Mouse (Mus musculus): Measurements from ENCODE around the gene Pbx4.

Pbx4 gene

DNA sequence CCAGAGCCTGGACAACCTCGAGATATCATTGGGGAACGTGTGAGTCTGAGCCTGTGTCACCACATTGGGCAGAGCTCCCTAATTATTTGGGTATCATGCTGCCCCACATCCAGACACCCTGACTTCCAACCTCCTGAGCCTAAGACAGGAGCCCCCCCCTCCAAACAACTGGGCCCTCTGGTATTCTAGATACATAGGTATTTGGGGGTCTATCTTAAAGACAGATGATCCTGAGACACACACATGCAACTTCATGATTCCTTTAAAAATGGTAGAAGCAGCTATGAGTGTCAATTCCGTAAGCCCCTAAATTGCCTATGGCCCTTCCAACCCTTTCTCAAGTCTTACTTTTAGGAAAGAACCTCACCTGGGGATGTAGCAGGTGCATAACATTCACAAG, 22.5 kb upstream of the Pbx4 start:
- DNase-seq (ENCODE audit: low spot score in 2 of 2): no peak

- DNase-seq (ENCODE audit: low spot score in 2 of 2): no peak
Measured at GRCm38 (mm10) chr8:69814881-69815280, 17.4 kb upstream of the Pbx4 start.

DNA sequence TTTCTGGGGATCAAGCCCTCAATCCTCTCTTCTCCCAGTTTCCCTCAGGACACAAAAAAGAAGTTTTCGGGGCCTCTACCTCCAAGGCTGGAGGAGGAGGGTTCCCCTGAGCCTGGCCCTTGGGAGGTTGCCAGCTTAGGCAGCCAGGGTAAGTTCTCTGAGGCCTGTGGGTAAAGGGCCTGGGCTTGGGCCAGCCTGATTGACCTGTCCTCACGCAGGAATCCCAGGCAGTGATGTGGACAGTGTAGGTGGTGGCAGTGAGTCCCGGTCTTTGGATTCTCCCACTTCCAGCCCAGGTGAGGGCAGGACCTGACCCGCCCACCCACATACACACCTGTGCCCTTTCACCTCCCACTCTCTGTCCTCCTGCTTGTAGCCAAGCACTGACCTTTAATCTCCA, 16.9 kb upstream of the Pbx4 start:
- no peak for DNase-seq (ENCODE audit: low spot score in 2 of 2)

DNA sequence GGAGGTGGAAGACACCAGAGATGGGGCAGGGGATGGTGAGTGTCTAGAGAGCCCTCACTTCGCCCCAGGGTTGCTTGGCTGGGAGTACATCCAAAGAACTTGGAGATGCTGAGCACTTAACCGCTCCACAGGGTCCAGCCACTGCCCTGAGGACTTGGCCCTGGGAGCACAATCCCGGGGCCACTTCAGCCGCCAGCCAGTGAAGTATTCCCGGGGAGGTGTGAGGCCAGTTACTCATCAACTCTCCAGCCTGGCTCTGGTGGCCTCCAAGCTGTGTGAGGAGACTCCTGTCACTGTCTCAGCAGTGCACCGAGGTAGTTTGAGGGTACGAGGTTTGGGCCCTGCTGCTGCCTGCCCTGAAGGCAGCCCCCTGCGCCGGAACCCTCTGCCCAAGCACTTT, 11.8 kb upstream of the Pbx4 start:
- DNase-seq (ENCODE audit: low spot score in 2 of 2): no peak

GRCm38 (mm10) chr8:69821971-69822385, 10.3 kb upstream of the Pbx4 start:
- DNase-seq (ENCODE audit: low spot score in 2 of 2): no peak

GRCm38 (mm10) chr8:69822386-69823191, 9.7 kb upstream of the Pbx4 start, which contains the start of gene Lpar2:
TSS of gene Lpar2 (plus strand) at chr8:69822429.
- no peak for DNase-seq (ENCODE audit: low spot score in 2 of 2)

DNA sequence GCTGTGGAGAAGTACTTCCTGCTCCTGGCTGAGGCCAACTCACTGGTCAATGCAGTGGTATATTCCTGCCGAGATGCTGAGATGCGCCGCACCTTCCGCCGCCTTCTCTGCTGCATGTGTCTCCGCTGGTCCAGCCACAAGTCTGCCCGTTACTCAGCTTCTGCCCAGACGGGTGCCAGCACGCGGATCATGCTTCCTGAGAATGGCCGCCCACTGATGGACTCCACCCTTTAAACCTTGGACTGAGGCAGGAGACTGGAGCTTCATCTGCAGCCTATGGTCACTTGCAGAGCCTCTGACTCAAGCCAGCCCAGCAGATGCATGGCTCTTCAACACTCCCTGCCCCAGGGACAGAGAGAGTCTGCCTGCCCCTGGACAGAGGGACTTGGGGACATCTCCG, 5.9 kb upstream of the Pbx4 start:
- DNase-seq (ENCODE audit: low spot score in 2 of 2): no peak

DNA sequence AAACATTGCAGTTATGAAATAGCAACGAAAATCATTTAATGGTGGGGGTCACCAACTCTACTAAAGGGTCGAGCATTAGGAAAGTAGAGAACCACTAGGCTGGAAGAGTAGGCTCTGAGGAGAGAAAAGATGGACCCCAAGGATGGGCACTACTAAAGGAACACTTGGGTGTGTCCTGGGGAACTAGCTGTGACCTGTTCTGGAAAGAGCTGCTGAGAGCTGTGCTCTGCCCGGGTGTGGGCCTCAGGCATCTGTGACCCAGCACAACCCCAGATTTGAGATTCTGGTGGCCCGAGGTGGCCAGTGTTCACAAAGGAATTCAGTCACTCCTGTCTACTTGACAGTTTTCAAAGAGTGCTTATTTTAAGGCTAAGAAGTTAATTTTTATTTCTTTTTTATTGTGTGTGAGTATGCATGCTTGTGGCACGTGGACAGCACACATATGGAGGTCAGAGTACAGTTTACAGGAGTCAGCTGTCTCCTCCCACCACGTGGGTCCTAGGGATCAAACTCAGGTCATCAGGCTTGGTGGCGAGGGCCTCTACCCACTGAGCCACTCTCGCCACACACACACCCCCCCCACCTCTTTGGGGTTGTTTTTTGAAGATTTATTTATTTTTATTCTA, 4.9 kb downstream of the Pbx4 start:
- DNase-seq (ENCODE audit: low spot score in 2 of 2): no peak

GRCm38 (mm10) chr8:69847167-69848065, 15.1 kb downstream of the Pbx4 start:
- DNase-seq (ENCODE audit: low spot score in 2 of 2): no peak

DNA sequence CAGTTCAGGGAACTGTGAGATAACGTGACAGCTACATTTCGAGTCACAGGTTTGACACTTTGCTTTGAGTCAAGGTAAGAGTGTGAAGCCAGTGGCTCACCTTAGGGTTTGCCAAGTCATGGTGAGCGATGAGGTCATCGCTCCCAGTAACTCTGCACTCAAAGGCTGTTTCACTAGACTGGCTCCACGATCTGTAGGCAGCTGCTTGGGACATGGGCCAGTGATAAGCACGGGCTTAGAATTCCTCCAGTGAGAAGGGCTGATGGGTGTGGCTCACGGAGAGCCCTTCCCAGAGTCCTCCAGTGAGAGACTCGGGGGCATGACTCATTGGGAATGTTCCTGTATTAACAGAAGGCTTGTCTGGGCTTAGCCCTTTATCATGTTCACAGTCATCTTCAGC, 16.7 kb downstream of the Pbx4 start:
- peak; percentile 28 to 53 for DNase-seq (ENCODE audit: low spot score in 2 of 2)

GRCm38 (mm10) chr8:69849899-69850298, 17.6 kb downstream of the Pbx4 start:
- no peak for DNase-seq (ENCODE audit: low spot score in 2 of 2)

DNA sequence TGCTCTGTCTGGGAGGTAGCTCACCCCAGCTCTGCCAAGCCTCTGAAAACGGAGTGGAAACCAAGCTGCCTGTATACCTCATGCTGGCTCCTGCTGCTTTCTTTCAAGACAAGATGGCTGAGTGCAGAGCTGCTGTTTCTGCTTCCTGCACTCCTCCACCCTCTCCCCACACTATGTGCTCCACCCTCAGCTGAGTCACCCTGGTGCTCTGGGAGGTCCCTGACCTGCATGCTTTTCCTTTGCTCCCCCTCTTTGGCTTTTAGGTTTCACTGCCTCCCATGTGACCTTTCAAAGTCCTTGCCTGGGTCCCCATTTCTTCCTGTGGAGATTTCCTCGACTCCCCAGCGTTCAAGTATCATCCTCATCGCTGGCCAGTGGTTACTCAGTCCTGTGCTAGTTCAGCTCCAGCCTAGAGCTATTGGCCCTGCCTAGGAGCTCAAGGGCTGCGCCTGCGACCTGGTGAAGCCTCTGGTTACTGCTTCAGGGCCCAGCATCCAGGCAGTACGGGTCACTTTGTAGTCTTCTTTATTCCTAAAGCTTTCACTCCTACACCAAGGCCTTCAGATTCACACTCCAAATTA, 18.7 kb downstream of the Pbx4 start:
- DNase-seq (ENCODE audit: low spot score in 2 of 2): no peak

DNA sequence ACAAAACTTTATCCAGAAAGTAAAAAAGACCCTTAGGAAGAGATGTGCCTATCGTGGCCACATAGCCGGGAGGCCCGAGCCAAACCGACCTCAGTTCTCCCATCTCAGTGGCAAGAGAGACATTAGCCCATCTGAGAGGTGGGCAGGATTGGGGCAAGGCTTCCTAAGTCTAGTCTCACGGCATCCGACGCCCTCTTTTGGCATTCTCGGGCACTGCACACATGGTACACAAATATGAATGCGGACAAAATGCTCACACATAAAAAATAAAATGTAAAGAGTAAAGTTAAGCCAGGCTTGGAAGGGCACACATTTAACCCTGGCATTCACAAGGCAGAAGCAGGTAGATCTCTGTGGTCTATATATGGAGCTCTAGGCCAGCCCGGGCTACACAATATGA, 21.6 kb downstream of the Pbx4 start:
- no peak for DNase-seq (ENCODE audit: low spot score in 2 of 2)

DNA sequence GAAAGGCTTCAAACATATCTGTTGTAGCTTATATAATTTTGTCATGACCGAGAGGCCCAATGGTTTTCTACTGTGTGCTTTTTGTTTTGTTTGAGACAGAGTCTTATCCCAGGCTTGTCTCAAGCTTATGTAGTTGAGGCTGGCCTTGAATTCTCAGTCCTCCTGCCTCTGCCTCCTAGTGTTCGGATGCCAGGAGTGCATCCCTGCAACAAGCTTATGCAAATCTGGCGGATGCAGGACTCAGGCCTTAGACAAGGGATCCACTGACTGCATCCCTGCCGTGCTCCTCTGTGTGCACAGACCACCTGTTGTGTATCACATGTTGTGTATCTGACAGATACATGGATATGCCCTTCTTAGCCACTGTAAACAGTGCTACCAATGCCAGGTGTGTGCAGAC, 28.5 kb downstream of the Pbx4 start:
- no peak for DNase-seq (ENCODE audit: low spot score in 2 of 2)

GRCm38 (mm10) chr8:69861251-69861650, 29.0 kb downstream of the Pbx4 start:
- DNase-seq (ENCODE audit: low spot score in 2 of 2): no peak

DNA sequence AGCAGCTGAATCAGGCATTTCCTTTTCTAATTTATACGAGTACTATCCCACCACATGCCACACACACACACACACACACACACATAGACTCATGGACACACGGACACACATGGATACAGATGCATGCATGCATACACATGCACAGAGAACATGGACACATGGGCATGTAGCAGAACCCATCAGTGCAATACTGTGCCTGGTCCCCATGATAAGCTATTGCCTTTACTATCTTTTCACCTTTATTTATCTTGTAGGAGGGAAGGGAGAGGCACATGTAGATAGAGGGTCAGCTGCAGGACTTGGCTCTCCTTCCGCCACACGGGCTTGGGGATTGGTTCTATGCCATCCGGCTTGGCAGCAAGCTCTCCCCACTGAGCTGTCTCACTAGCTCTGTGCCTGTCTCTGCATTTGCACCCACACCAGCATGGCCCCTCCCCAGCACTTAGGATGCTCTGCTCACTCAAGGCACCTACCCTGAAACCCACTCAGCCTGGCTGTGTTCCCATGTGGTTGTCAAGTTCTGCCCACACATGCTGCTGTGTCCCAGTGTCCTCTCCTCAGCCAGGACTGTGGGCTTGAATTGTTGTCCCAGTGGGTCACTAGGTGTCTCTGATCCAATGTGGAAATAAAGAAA, 31.2 kb downstream of the Pbx4 start:
- no peak for DNase-seq (ENCODE audit: low spot score in 2 of 2)

DNA sequence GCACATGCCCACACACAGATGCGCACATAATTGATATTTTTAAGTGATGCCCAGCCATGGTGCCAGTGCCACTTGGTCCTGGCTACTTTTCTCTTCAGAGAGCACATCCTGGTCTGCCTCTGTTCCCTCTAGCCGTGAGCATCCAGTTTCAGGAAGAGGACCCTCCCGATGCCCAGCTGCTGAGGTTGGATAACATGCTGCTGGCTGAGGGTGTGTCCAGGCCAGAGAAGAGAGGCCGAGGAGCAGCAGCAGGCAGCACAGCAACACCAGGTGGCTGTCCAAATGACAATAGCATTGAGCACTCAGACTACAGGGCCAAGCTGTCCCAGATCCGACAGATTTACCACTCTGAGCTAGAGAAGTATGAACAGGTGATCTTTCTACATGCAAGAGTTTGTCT, 31.9 kb downstream of the Pbx4 start:
- no peak for DNase-seq (ENCODE audit: low spot score in 2 of 2)

GRCm38 (mm10) chr8:69867696-69868326, 35.5 kb downstream of the Pbx4 start:
- DNase-seq (ENCODE audit: low spot score in 2 of 2): no peak

- DNase-seq (ENCODE audit: low spot score in 2 of 2): no peak
Measured at GRCm38 (mm10) chr8:69870003-69870765, 37.9 kb downstream of the Pbx4 start.

- DNase-seq (ENCODE audit: low spot score in 2 of 2): no peak
Measured at GRCm38 (mm10) chr8:69870907-69871306, 38.6 kb downstream of the Pbx4 start.

Measured in heart, adult 9 months (tissue).